Mouse (Mus musculus) stomach, postnatal 0 days (tissue): Measurements from ENCODE around the gene Clk4. TPM values are rescaled to one million over a fixed set of nuclear protein-coding genes. Genes with fewer than 3 reads are reported as not detected.

ENCODE experiments used
- ATAC-seq: fragments of 200-750 bp; cut with Nextera tagmentation; 2 replicates; pipeline ENCODE4 v1.8.0; 2017; ENCODE audit not compliant: low FRiP score, low TSS enrichment
- DNase-seq: peaks from one replicate; pipeline ENCODE4 v3.0.0-alpha.2; 2016; ENCODE audit warnings: low spot score
- H3K27ac ChIP-seq: fragments of 300-500 bp; sonication (generic); replicated peaks from 2 replicates; pipeline ENCODE4 v1.5.1; 2014; ENCODE audit warnings: mild to moderate bottlenecking, control low read depth
- H3K27me3 ChIP-seq: fragments of 300-500 bp; sonication (generic); 2 replicates; pipeline ENCODE4 v1.6.1; 2014; ENCODE audit warnings: low read length; ENCODE audit not compliant: control insufficient read depth, insufficient read depth
- H3K36me3 ChIP-seq: fragments of 300-500 bp; sonication (generic); 2 replicates; pipeline ENCODE4 v1.6.1; 2014; ENCODE audit warnings: low read length, mixed read lengths; ENCODE audit not compliant: control insufficient read depth, insufficient read depth
- H3K4me1 ChIP-seq: fragments of 300-500 bp; sonication (generic); replicated peaks from 2 replicates; pipeline ENCODE4 v1.6.1; 2014; ENCODE audit warnings: antibody characterized with exemption; ENCODE audit not compliant: control insufficient read depth, insufficient read depth
- H3K4me2 ChIP-seq: fragments of 300-500 bp; sonication (generic); replicated peaks from 2 replicates; pipeline ENCODE4 v1.6.1; 2014; ENCODE audit warnings: low read depth, mild to moderate bottlenecking, control low read depth, moderate library complexity
- H3K4me3 ChIP-seq: fragments of 300-500 bp; sonication (generic); 2 replicates; pipeline ENCODE4 v1.5.1; 2014; ENCODE audit warnings: low read depth, low read length, control low read depth
- H3K9ac ChIP-seq: fragments of 300-500 bp; sonication (generic); 2 replicates; pipeline ENCODE4 v1.6.1; 2014; ENCODE audit warnings: mild to moderate bottlenecking, low read length, control low read depth, mixed read lengths
- H3K9me3 ChIP-seq: fragments of 300-500 bp; sonication (generic); 2 replicates; pipeline ENCODE4 v1.6.1; 2016; ENCODE audit warnings: low read length; ENCODE audit not compliant: control insufficient read depth
- CTCF ChIP-seq: IDR thresholded peaks from 2 replicates; pipeline ENCODE4 v1.5.1; 2016; ENCODE audit warnings: antibody characterized with exemption, low read depth, mild to moderate bottlenecking, moderate library complexity
- EP300 ChIP-seq: optimal IDR thresholded peaks from 2 replicates; pipeline ENCODE3; 2016; ENCODE audit warnings: antibody characterized with exemption
- WGBS: fragments of 180-500 bp; shearing (Covaris S2); extraction: QIAGEN DNeasy Blood & Tissue Kit; methylation state at CpG from one replicate; pipeline ENCODE4 v1.1.7; 2014; 5-methylcytosine and 5-hydroxymethylcytosine counted together
- polyA plus RNA-seq: library from polyadenylated mRNA; unstranded; fragments of >200 nt; fragmentation: Nextera tagmentation; extraction: Ambion mirVana; gene quantifications from 2 replicates; pipeline ENCODE4 v1.2.1, GENCODE M21; 2015

Gene Clk4
- 47.7 and 48.7 TPM in 2 replicates for polyA plus RNA-seq

DNA sequence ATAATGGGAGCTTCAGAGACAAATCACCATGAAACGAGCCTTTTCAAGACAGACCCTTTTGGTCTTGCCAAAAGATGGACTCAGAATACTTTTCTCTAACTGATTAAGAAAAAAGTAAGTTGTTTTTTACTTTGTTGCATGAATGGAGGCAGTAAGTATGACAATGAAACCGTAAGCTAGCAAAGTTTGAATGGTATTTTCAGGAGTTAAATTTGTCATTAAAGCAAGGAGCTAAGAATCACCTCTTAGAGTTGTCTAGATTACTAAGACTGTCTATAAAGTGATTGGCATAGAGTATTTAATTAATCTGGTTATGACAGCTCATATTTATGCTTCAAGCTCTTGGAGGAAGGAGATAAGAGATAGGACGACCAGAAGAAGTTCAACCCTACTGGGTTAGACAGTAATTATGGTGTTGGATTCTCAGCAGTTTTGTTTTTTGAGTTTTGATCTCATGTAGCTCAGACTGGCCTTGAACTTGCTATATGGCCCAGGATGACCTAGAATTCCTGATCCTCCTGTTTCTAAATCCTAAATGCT is at the start of gene Clk4:
Gene Clk4 (plus strand): TSS at position 51 of the 540 bp plus-strand sequence.
- 82% methylated on average over 3 of the region's 3 CpGs for WGBS
- Histone ChIP-seq H3K4me3 (peak within 1 kb of the TSS; percentile 93), H3K9ac (peak within 1 kb of the TSS; percentile 52), H3K4me2 (peak within 1 kb of the TSS; percentile 60), H3K27me3 (no peaks in the 10 kb centered on the region), H3K9me3 (no peaks in the 10 kb centered on the region), H3K36me3 (no peaks in the 10 kb centered on the region; the same call in 1 of the 2 replicates), H3K4me1 (peaks cover 5% of the 10 kb centered on the region), H3K27ac (peak within 1 kb of the TSS; percentile 98)
- TF ChIP-seq EP300, result no peak
- no peak for TF ChIP-seq CTCF
- DNase-seq (no peak), ATAC-seq (no peak)

DNA sequence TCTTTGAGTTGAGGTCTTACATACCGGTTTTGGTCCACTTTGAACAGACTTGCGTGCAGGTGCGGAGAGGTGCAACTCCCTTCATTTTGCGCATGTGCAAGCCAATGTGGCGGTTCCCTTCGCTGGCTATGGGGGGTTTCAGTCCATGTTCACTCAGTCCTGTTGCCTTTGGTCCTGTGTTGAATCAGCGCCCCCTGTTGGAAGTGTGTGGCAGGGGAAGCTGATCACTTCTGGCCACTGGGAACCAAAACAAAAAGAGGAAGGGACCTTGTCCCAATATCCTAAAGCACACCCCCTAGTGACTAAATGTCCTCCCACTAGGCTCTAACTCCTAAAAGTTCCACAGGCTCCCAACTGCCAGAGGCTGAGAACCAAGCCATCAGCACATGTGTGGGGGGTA is 47.5 kb upstream of the Clk4 start:
- H3K27ac ChIP-seq, result no peak overlapping the region
- no peak for TF ChIP-seq EP300
- peak; percentile 19; the same call in 1 of the 2 replicates for TF ChIP-seq CTCF
- H3K9ac ChIP-seq, result no peak overlapping the region
- no peak overlapping the region for H3K4me2 ChIP-seq
- DNase-seq, result peak; percentile 10
- no peak overlapping the region for H3K4me3 ChIP-seq
- 89% methylated on average over 7 of the region's 7 CpGs for WGBS
- no peaks in the 10 kb centered on the region for H3K36me3 ChIP-seq
- no peak for ATAC-seq
- no peaks in the 10 kb centered on the region for H3K4me1 ChIP-seq
- no peaks in the 10 kb centered on the region for H3K27me3 ChIP-seq
- no peaks in the 10 kb centered on the region for H3K9me3 ChIP-seq

DNA sequence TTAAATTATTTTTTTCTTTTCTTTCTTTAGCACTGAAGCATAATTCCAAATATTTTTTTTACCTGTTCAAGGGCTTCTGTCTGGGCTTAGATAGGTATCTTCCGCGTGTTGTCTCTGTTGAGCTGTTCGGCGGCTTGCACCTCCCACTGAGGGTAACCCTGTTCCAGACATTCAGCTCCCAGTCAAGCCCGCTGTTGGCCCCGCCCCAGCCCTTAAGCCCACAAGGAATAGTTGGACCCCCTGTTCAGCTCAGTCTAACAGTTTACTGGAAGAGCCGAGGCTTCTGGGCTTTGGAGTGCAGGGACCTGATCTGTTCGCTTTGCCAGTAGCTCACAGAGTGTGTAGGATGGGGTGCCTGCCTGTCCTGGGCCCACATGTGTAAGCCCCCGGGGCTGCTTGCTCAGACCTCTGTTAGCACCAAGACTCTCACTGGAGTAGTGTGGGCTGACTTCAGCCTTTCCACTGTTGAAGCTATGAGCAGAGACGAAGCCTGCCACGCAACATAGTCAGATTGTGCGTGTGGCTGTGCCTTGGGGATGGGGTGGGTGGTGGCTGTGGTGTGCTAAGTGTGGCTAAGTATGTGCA is 42.0 kb upstream of the Clk4 start:
- Histone ChIP-seq H3K36me3 (no peaks in the 10 kb centered on the region), H3K4me3 (no peak overlapping the region), H3K27me3 (no peaks in the 10 kb centered on the region), H3K27ac (no peak overlapping the region), H3K4me1 (no peaks in the 10 kb centered on the region), H3K9ac (no peak overlapping the region), H3K4me2 (no peak overlapping the region), H3K9me3 (no peaks in the 10 kb centered on the region)
- WGBS, result 83% methylated on average over 12 of the region's 12 CpGs
- ATAC-seq (no peak), DNase-seq (no peak)
- TF ChIP-seq EP300, result no peak

DNA sequence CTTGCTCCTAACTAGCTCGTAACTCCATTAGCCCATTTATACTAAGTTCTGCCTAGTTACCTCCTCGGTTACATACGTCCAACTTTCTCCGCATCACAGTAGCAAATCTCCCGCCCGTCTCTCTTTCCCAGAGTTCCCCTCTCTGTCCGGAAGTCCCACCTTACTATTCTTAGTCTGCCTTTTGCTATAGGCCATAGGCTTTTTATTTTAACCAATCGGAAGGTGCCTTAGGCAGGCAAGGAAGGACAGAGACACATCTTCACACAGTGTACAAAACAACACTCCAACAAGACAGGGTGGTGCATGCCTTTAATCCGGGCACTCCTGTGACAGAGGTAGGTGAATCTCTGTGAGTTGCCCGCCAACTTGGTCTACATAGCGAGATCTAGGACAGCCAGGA is 41.2 kb upstream of the Clk4 start, which contains the start of gene Gm12569:
Gene Gm12569 (plus strand): TSS at position 166 of the 400 bp plus-strand sequence.
- no peaks in the 10 kb centered on the region for H3K27me3 ChIP-seq
- TF ChIP-seq EP300 (no peak), CTCF (no peak)
- H3K9me3 ChIP-seq, result no peaks in the 10 kb centered on the region
- H3K4me2 ChIP-seq, result no peak within 1 kb of the TSS
- no peaks in the 10 kb centered on the region for H3K4me1 ChIP-seq
- H3K9ac ChIP-seq, result no peak within 1 kb of the TSS
- no peaks in the 10 kb centered on the region for H3K36me3 ChIP-seq
- no peak for ATAC-seq
- no peak within 1 kb of the TSS for H3K27ac ChIP-seq
- 93% methylated on average over 11 of the region's 11 CpGs for WGBS
- DNase-seq, result no peak
- H3K4me3 ChIP-seq, result no peak within 1 kb of the TSS

DNA sequence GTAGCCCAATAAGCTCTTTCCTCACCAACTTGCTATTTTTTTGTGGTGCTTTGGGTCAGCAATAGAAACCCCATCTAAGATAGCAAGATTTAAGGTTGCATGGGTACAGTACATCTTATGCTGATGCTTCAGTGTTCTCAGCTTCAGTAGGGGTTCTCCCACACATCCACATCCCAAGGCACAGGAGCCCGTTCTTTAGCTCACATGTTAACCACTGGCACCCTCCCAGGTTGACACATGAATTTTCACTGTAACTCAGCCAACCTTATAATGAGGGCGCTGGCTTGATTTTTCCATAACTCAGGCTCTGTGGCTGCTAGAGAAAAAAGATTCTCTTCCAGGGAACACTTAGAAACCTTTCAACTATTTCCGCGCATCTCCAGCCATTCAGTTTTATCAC is 34.4 kb upstream of the Clk4 start:
- TF ChIP-seq EP300 (no peak), CTCF (no peak)
- Histone ChIP-seq H3K27ac (no peak overlapping the region), H3K4me1 (no peaks in the 10 kb centered on the region), H3K9ac (no peak overlapping the region), H3K9me3 (no peaks in the 10 kb centered on the region), H3K36me3 (no peaks in the 10 kb centered on the region), H3K4me2 (no peak overlapping the region), H3K27me3 (no peaks in the 10 kb centered on the region), H3K4me3 (no peak overlapping the region)
- DNase-seq (no peak), ATAC-seq (no peak)
- WGBS, result 83% methylated on average over 4 of the region's 4 CpGs

DNA sequence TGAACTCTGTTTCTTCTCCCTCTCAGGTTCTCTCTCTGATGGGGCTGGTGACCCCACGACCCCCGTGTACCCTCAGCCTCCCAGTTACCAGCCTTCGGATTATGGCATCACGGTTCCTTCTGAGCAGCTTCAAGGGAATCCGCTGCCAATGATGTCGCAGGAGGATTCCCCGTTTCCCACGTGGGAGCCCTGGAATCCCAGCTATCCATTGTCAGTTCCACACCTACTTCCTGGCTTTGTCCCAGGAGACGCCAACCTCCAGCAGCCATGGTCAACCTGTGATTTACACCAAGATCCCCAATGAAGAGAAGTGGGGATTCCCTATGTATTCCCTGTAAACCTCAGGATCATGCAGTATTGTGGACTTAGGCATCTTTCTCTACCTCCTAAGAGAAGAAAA is 26.9 kb upstream of the Clk4 start:
- no peaks in the 10 kb centered on the region for H3K36me3 ChIP-seq
- H3K4me2 ChIP-seq, result no peak overlapping the region
- no peak overlapping the region for H3K9ac ChIP-seq
- H3K27ac ChIP-seq, result no peak overlapping the region
- WGBS, result 83% methylated on average over 9 of the region's 9 CpGs
- ATAC-seq (no peak), DNase-seq (no peak)
- H3K4me3 ChIP-seq, result no peak overlapping the region
- TF ChIP-seq CTCF (no peak), EP300 (no peak)
- no peaks in the 10 kb centered on the region for H3K27me3 ChIP-seq
- no peaks in the 10 kb centered on the region for H3K9me3 ChIP-seq
- H3K4me1 ChIP-seq, result no peaks in the 10 kb centered on the region
